In the genomic region with DNA sequence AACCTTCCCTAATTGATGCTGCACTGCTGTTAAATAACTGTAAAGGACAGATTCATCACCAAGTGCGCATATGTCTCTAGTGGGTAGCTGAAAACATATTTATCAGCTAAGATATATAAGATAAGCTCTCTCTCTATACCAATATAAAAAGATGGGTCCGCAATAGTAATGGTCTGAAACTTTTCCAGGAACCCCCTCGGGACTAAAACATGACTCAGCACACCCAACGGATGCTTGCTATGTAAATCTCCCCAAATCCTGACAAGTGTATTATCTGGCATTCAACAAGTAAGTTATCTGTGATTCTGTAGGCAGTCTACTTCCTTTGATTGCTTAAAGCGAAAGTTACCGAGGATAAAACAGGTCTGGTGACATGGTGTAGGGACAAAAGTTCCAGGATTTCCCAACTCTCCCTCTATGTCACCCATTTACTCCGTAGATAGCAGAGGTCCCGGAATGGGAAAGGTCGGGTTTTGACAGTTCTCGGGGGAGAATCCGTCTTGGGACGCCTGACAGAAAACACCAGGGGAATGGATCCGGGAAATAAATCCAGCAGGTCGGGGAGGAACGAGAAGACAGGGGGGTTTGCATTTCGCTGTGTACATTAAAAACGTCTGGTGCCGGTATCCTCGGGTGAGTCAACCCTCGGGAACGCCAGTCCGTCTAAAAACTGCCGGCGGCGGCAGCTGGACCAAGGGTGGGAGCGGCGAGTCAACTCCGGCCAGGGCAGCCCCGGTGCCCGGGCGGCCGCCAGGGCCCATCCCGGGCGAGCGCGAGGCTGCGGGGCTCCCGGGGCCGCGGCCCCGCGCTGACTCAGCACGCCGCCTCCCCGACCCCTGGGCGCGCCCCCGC, we compare ENCODE assay signal across 1 mouse cellular context.
A peak's percentile ranks its signal among the peaks of the same experiment; 100 is the strongest.
TF ChIP-seq lines count a peak whose summit lies in the region.

No protein-coding gene starts in this region.

TF ChIP-seq in CH12.LX, 34 proteins besides CTCF, POLR2A, EP300 and RAD21 (continued from another document):
- TF ChIP-seq MAZ (IDR thresholded peaks at IDR 0.05; ENCODE audit: low read depth, low read length) = 0 out of 2 replicates have a peak, but pooled peaks have one; percentile 15
- TF ChIP-seq IRF4 (IDR thresholded peaks at IDR 0.05; ENCODE audit: low read depth, low read length) = peak; percentile 37; the same call in 1 of the 2 replicates
- no peak for TF ChIP-seq TCF12 (IDR thresholded peaks at IDR 0.05; ENCODE audit: low read depth, low read length)
- peak; percentile 19 for TF ChIP-seq ETS1 (conservative IDR thresholded peaks at IDR 0.05; ENCODE audit: low read depth, low read length)
- no peak; the same call in 1 of the 2 replicates for TF ChIP-seq MXI1 (IDR thresholded peaks at IDR 0.05; ENCODE audit: low read depth, low read length)
- no peak for TF ChIP-seq RCOR1 (conservative IDR thresholded peaks at IDR 0.05; ENCODE audit: low read depth, low read length)
- TF ChIP-seq JUND (conservative IDR thresholded peaks at IDR 0.05; ENCODE audit: low read depth, low read length) = no peak
- TF ChIP-seq USF1 (IDR thresholded peaks at IDR 0.05; ENCODE audit: low read depth, low read length) = no peak
- TF ChIP-seq ZMIZ1 (IDR thresholded peaks at IDR 0.05; ENCODE audit: low read depth, low read length) = no peak
- no peak for TF ChIP-seq NRF1 (IDR thresholded peaks at IDR 0.05; ENCODE audit: low read depth, low read length)
- TF ChIP-seq SIN3A (IDR thresholded peaks at IDR 0.05; ENCODE audit: low read length) = peak; percentile 86
- no peak for TF ChIP-seq TBP (conservative IDR thresholded peaks at IDR 0.05; ENCODE audit: low read depth, low read length)
- no peak for TF ChIP-seq PAX5 (IDR thresholded peaks at IDR 0.05; ENCODE audit: low read length)
- TF ChIP-seq MAX (IDR thresholded peaks at IDR 0.05; ENCODE audit: low read length) = no peak
- no peak for TF ChIP-seq POLR2AphosphoS2 (IDR thresholded peaks at IDR 0.05; ENCODE audit: low read depth, low read length)
- TF ChIP-seq MEF2A (IDR thresholded peaks at IDR 0.05; ENCODE audit: borderline replicate concordance, low read depth, low read length) = 0 out of 2 replicates have a peak, but pooled peaks have one; percentile 1
- TF ChIP-seq USF2 (conservative IDR thresholded peaks at IDR 0.05; ENCODE audit: low read depth, low read length) = no peak
- TF ChIP-seq NELFE (IDR thresholded peaks at IDR 0.05; ENCODE audit: low read depth, low read length) = no peak
- TF ChIP-seq ELF1 (IDR thresholded peaks at IDR 0.05; ENCODE audit: low read depth, low read length) = no peak
- TF ChIP-seq CHD2 (IDR thresholded peaks at IDR 0.05; ENCODE audit: low read length) = no peak
- TF ChIP-seq BHLHE40 (IDR thresholded peaks at IDR 0.05; ENCODE audit: low read depth, low read length) = peak; percentile 8; the same call in 1 of the 2 replicates
- TF ChIP-seq ZC3H11A (IDR thresholded peaks at IDR 0.05; ENCODE audit: low read depth, low read length) = no peak
- peak; percentile 54; the same call in 1 of the 2 replicates for TF ChIP-seq CHD1 (IDR thresholded peaks at IDR 0.05; ENCODE audit: low read depth, low read length)
- TF ChIP-seq UBTF (IDR thresholded peaks at IDR 0.05; ENCODE audit: low read depth, low read length) = peak; percentile 11; the same call in 1 of the 2 replicates
- no peak for TF ChIP-seq ZKSCAN1 (IDR thresholded peaks at IDR 0.05; ENCODE audit: borderline replicate concordance, low read depth, low read length)
- TF ChIP-seq MAFK (IDR thresholded peaks at IDR 0.05; ENCODE audit: insufficient replicate concordance, low read length) = peak; percentile 81
